Mouse (Mus musculus) limb, embryonic 13.5 days (tissue): Measurements from ENCODE around the gene Hist1h2ao. TPM values are rescaled to one million over a fixed set of nuclear protein-coding genes. Genes with fewer than 3 reads are reported as not detected.
"Not testable (repeated sequence)": the region's sequence is repeated elsewhere in the genome, so short reads cannot be mapped to it uniquely, and the experiment has no call there.

Experiments
- ATAC-seq: fragments of 200-750 bp; cut with Nextera tagmentation; 2 replicates; pipeline ENCODE4 v1.8.0; 2017; ENCODE audit warnings: low read depth, moderate number of reproducible peaks, moderate TSS enrichment; ENCODE audit not compliant: low FRiP score
- H3K27ac ChIP-seq: fragments of 300-500 bp; sonication (generic); 2 replicates; pipeline ENCODE4 v1.5.1; 2015; ENCODE audit warnings: inconsistent platforms, mild to moderate bottlenecking, moderate library complexity
- H3K27me3 ChIP-seq: fragments of 300-500 bp; sonication (generic); 2 replicates; pipeline ENCODE4 v1.6.1; 2015; ENCODE audit warnings: mild to moderate bottlenecking, inconsistent platforms
- H3K36me3 ChIP-seq: fragments of 300-500 bp; sonication (generic); 2 replicates; pipeline ENCODE4 v1.6.1; 2015; ENCODE audit warnings: inconsistent platforms, mild to moderate bottlenecking, moderate library complexity
- H3K4me1 ChIP-seq: fragments of 300-500 bp; sonication (generic); 2 replicates; pipeline ENCODE4 v1.6.1; 2015; ENCODE audit warnings: inconsistent platforms
- H3K4me2 ChIP-seq: fragments of 300-500 bp; sonication (generic); replicated peaks from 2 replicates; pipeline ENCODE4 v1.6.1; 2015; ENCODE audit warnings: inconsistent platforms, mild to moderate bottlenecking, moderate library complexity
- H3K4me3 ChIP-seq: fragments of 300-500 bp; sonication (generic); 2 replicates; pipeline ENCODE4 v1.5.1; 2015; ENCODE audit warnings: moderate library complexity, mild to moderate bottlenecking, inconsistent platforms
- H3K9ac ChIP-seq: fragments of 300-500 bp; sonication (generic); 2 replicates; pipeline ENCODE4 v1.6.1; 2015; ENCODE audit warnings: mild to moderate bottlenecking, inconsistent platforms
- H3K9me3 ChIP-seq: fragments of 300-500 bp; sonication (generic); 2 replicates; pipeline ENCODE4 v1.6.1; 2016; ENCODE audit warnings: inconsistent platforms
- WGBS: fragments of 180-500 bp; shearing (Covaris S2); methylation state at CpG from one replicate; pipeline ENCODE4 v1.1.7; 2015; 5-methylcytosine and 5-hydroxymethylcytosine counted together
- polyA plus RNA-seq: library from polyadenylated mRNA; unstranded; fragments of >200 nt; fragmentation: Nextera tagmentation; extraction: Ambion mirVana; gene quantifications from 2 replicates; pipeline ENCODE4 v1.2.1, GENCODE M21; 2015

The Hist1h2ao gene
- not detected in 2 replicates for polyA plus RNA-seq

GRCm38 (mm10) chr13:21810073-21810472 is at the start of gene Hist1h2ao, which contains the start of gene Hist1h2bq:
TSS of gene Hist1h2ao (plus strand) at chr13:21810465.
TSS of gene Hist1h2bq (minus strand) at chr13:21810197.
- H3K4me1 ChIP-seq, H3K27me3 ChIP-seq, H3K4me3 ChIP-seq, H3K27ac ChIP-seq, H3K9ac ChIP-seq, H3K9me3 ChIP-seq, H3K4me2 ChIP-seq, H3K36me3 ChIP-seq: not testable (repeated sequence)
- whole genome bisulfite sequencing = no CpG with 5 or more reads among the region's 23 CpGs
- ATAC-seq = peak; percentile 97

- Histone ChIP-seq H3K9ac (peak overlapping the region; percentile 85), H3K27me3 (no peaks in the 10 kb centered on the region), H3K4me2 (peak overlapping the region; percentile 90), H3K36me3 (no peaks in the 10 kb centered on the region), H3K4me3 (peak overlapping the region; percentile 59), H3K27ac (peak overlapping the region; percentile 97), H3K9me3 (no peaks in the 10 kb centered on the region), H3K4me1 (peaks cover 20% of the 10 kb centered on the region)
- WGBS = 4% methylated on average over 33 of the region's 33 CpGs
- ATAC-seq = peak; percentile 88
These were observed 31.2 kb upstream of the Hist1h2ao start for GRCm38 (mm10) chr13:21778814-21779766.

GRCm38 (mm10) chr13:21779767-21780731 is 30.2 kb upstream of the Hist1h2ao start, which contains the start of gene Hist1h1b:
TSS of gene Hist1h1b (minus strand) at chr13:21780625.
- ATAC-seq = peak; percentile 30
- peak within 1 kb of the TSS; percentile 90 for H3K4me2 ChIP-seq
- no peaks in the 10 kb centered on the region for H3K9me3 ChIP-seq
- H3K36me3 ChIP-seq = no peaks in the 10 kb centered on the region
- under 1% methylated on average over 44 of the region's 44 CpGs for WGBS
- H3K9ac ChIP-seq = peak within 1 kb of the TSS; percentile 85
- H3K27ac ChIP-seq = peak within 1 kb of the TSS; percentile 97
- peak within 1 kb of the TSS; percentile 59 for H3K4me3 ChIP-seq
- no peaks in the 10 kb centered on the region for H3K27me3 ChIP-seq
- peaks cover 25% of the 10 kb centered on the region for H3K4me1 ChIP-seq

GRCm38 (mm10) chr13:21781021-21781555 is 29.2 kb upstream of the Hist1h2ao start:
- 42% methylated on average over 6 of the region's 6 CpGs for WGBS
- H3K36me3 ChIP-seq = no peaks in the 10 kb centered on the region
- peak overlapping the region; percentile 97 for H3K27ac ChIP-seq
- peak overlapping the region; percentile 85; the same call in 1 of the 2 replicates for H3K9ac ChIP-seq
- H3K4me1 ChIP-seq = peaks cover 32% of the 10 kb centered on the region
- ATAC-seq = no peak
- no peaks in the 10 kb centered on the region for H3K9me3 ChIP-seq
- peak overlapping the region; percentile 90 for H3K4me2 ChIP-seq
- peak overlapping the region; percentile 59 for H3K4me3 ChIP-seq
- no peaks in the 10 kb centered on the region for H3K27me3 ChIP-seq

- ATAC-seq = no peak
- no peak overlapping the region; the same call in 1 of the 2 replicates for H3K27ac ChIP-seq
- H3K4me1 ChIP-seq = peaks cover 33% of the 10 kb centered on the region
- no peaks in the 10 kb centered on the region for H3K9me3 ChIP-seq
- no peak overlapping the region for H3K4me2 ChIP-seq
- no peaks in the 10 kb centered on the region for H3K36me3 ChIP-seq
- H3K27me3 ChIP-seq = no peaks in the 10 kb centered on the region
- WGBS = 93% methylated on average over 1 of the region's 1 CpGs
- H3K9ac ChIP-seq = no peak overlapping the region
- no peak overlapping the region for H3K4me3 ChIP-seq
These were observed 28.6 kb upstream of the Hist1h2ao start for GRCm38 (mm10) chr13:21781639-21782038.

GRCm38 (mm10) chr13:21782361-21783254 is 27.7 kb upstream of the Hist1h2ao start:
- not testable (repeated sequence) for H3K27me3 ChIP-seq, H3K9me3 ChIP-seq, ATAC-seq, H3K36me3 ChIP-seq
- Histone ChIP-seq H3K9ac (peak overlapping the region; percentile 77), H3K4me3 (peak overlapping the region; percentile 49), H3K4me1 (peaks cover 33% of the 10 kb centered on the region), H3K4me2 (peak overlapping the region; percentile 80), H3K27ac (peak overlapping the region; percentile 87)
- under 1% methylated on average over 19 of the region's 35 CpGs for WGBS

- ATAC-seq = peak; percentile 78
- Histone ChIP-seq H3K27me3 (no peaks in the 10 kb centered on the region), H3K9me3 (no peaks in the 10 kb centered on the region), H3K4me2 (peak within 1 kb of the TSS; percentile 80), H3K9ac (peak within 1 kb of the TSS; percentile 77), H3K4me1 (peaks cover 34% of the 10 kb centered on the region), H3K27ac (peak within 1 kb of the TSS; percentile 87), H3K36me3 (no peaks in the 10 kb centered on the region), H3K4me3 (peak within 1 kb of the TSS; percentile 49)
- WGBS = 0% methylated on average over 13 of the region's 20 CpGs
These were observed 27.0 kb upstream of the Hist1h2ao start, which contains the start of gene Hist1h3i for GRCm38 (mm10) chr13:21783255-21783617. TSS of gene Hist1h3i (minus strand) at chr13:21783370.

GRCm38 (mm10) chr13:21783734-21784161 is 26.5 kb upstream of the Hist1h2ao start:
- ATAC-seq = no peak

GRCm38 (mm10) chr13:21784311-21784710 is 26.0 kb upstream of the Hist1h2ao start:
- ATAC-seq = no peak
- WGBS = 30% methylated on average over 6 of the region's 6 CpGs
- Histone ChIP-seq H3K36me3 (no peaks in the 10 kb centered on the region), H3K4me3 (peak overlapping the region; percentile 49), H3K27me3 (no peaks in the 10 kb centered on the region), H3K9me3 (no peaks in the 10 kb centered on the region), H3K27ac (peak overlapping the region; percentile 87), H3K9ac (peak overlapping the region; percentile 77), H3K4me1 (peaks cover 37% of the 10 kb centered on the region), H3K4me2 (peak overlapping the region; percentile 80)

More at GRCm38 (mm10) chr13:21783734-21784161, 26.5 kb upstream of the Hist1h2ao start:
- H3K27me3 ChIP-seq = no peaks in the 10 kb centered on the region
- peak overlapping the region; percentile 49 for H3K4me3 ChIP-seq
- no peaks in the 10 kb centered on the region for H3K36me3 ChIP-seq
- H3K27ac ChIP-seq = peak overlapping the region; percentile 87
- H3K9ac ChIP-seq = peak overlapping the region; percentile 77
- 2% methylated on average over 9 of the region's 9 CpGs for WGBS
- no peaks in the 10 kb centered on the region for H3K9me3 ChIP-seq
- H3K4me1 ChIP-seq = peaks cover 37% of the 10 kb centered on the region
- H3K4me2 ChIP-seq = peak overlapping the region; percentile 80

- H3K27ac ChIP-seq = peak overlapping the region; percentile 85
- peak overlapping the region; percentile 43 for H3K4me3 ChIP-seq
- ATAC-seq = no peak
- H3K9me3 ChIP-seq = no peaks in the 10 kb centered on the region
- WGBS = 9% methylated on average over 8 of the region's 8 CpGs
- H3K4me2 ChIP-seq = peak overlapping the region; percentile 65
- peak overlapping the region; percentile 67 for H3K9ac ChIP-seq
- no peaks in the 10 kb centered on the region for H3K27me3 ChIP-seq
- peaks cover 40% of the 10 kb centered on the region for H3K4me1 ChIP-seq
- H3K36me3 ChIP-seq = no peaks in the 10 kb centered on the region
These were observed 23.9 kb upstream of the Hist1h2ao start for GRCm38 (mm10) chr13:21786189-21786898.
